Mouse (Mus musculus) gastrocnemius, adult 8-10 months (tissue): ENCODE results near the gene Sun1. TPM values are rescaled to one million over a fixed set of nuclear protein-coding genes. Genes with fewer than 3 reads are reported as not detected.

Experiments
- DNase-seq, 2 experiments: peaks; one replicate each; pipeline ENCODE4 v3.0.0; 2022; ENCODE audit warnings: low spot score in 2 of 2
- total RNA-seq, 4 experiments: library from RNA; stranded (reverse); gene quantifications; 2 replicates each; pipeline ENCODE4 v1.2.4; 2022

The Sun1 gene
- 10 to 100 TPM; 33.7 to 44.4 (median 41.2) TPM for total RNA-seq

DNA sequence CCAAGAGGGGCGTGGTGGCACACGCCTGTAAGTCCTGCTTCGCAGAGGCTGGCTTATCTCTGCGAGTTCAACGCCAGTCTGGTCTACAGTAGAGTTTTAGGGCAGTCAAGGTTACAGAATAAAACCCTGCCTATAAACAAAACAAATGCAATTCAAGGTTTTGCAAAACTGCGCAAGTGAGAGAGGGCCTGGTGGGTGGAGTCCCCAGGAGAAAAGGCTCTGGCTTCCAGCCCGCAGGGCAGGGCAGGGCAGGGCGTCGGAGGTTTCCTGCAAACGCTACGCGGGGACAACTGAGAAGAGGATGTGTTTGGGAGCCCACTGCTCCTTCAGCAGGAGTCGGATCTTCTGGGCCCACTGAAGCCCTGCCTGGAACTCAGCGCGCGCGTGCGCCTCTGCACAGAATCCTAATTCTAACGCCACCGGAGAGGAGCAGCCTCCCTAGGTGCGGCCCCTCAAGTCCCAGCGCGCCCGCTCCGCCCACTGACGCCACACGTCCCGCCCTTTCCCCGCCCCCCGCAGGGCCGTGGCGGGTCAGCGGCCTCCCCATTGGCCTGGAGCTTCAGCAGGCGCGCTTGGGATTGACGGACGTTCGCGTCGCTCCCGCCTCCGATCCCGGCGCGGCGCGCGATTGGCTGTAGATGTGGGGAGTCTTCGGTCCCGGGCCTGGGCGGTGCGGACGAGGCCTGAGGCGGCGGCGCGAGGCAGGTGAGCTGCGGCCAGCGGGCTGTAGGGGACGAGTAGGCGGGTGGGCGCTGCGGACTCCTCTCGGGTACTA, at the start of gene Sun1:
Gene Sun1 (plus strand): TSS at position 643 of the 775 bp plus-strand sequence.
- DNase-seq, result peak; percentile 97

- DNase-seq, result no peak
These were observed 39.5 kb upstream of the Sun1 start for GRCm38 (mm10) chr5:139160899-139161298.

GRCm38 (mm10) chr5:139161632-139162031, 38.8 kb upstream of the Sun1 start:
- DNase-seq, result no peak

DNA sequence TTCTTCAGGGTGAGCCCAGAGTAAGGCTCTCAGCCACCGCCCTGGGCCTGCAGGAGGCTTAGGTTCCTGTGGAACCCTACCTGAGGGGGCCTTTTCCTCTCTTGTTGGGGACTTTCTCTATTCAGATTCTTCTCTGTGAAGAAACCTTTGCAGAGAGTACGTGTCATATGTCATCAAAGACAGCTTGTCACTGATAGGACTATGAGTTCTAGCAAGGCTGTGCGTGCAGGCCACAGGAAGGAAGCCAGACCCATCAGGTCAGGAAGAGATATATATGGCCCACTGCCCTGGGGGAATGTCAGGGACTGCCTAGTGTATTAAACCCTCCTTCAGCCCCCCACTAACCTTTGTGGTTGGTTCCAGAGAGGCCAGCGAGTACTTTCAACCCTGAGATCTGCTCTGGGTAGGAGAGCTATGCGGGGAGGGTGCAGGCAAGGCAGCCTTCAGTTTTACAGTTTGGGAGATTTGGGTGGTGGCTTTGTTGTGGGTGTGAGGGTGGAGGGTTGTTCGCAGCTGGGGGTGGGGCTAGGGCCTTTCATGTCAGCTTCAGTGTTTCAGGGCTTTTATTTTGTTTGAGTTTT, 33.6 kb upstream of the Sun1 start:
- DNase-seq, result no peak

- no peak for DNase-seq
These were observed 32.9 kb upstream of the Sun1 start for GRCm38 (mm10) chr5:139167548-139167947.

DNA sequence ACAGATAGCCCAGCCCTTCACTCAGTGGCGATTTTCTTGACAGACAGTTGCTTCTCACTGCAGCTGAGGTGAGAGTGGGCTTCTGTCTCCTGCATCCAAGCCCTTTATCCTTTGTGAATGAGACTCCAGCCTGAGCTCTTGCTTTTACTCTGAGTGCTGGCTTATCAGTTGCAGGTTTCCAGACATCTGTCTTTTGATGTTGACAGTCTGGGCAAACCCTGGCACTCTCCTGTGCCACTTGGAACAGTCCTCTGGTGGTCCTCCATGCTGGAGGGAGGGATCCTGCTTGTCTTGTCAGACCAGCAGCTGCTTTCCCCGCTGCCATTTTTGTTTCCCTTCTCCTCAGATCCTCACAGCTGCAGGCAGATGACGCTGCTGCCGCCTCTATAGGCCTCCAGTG, 28.5 kb upstream of the Sun1 start:
- no peak for DNase-seq

DNA sequence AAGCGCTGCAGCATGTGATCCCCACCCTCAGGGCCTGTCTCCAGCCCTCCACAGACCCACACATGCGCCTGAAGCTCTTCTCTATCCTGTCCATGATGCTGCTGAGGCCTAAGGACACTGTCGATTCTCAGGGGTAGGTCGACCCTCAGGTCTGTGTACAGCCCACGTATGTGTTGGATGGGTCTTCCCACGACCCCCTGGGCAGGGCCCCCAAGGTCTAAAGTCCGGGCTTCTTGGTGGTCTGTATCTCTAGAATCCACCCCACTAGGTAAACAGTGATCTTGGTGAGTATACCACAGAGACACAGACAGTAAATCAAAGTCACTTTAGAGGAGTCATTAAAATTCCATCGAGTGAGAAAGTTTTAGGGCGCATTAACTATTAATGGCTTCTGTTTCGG, 26.3 kb upstream of the Sun1 start:
- DNase-seq, result no peak

DNA sequence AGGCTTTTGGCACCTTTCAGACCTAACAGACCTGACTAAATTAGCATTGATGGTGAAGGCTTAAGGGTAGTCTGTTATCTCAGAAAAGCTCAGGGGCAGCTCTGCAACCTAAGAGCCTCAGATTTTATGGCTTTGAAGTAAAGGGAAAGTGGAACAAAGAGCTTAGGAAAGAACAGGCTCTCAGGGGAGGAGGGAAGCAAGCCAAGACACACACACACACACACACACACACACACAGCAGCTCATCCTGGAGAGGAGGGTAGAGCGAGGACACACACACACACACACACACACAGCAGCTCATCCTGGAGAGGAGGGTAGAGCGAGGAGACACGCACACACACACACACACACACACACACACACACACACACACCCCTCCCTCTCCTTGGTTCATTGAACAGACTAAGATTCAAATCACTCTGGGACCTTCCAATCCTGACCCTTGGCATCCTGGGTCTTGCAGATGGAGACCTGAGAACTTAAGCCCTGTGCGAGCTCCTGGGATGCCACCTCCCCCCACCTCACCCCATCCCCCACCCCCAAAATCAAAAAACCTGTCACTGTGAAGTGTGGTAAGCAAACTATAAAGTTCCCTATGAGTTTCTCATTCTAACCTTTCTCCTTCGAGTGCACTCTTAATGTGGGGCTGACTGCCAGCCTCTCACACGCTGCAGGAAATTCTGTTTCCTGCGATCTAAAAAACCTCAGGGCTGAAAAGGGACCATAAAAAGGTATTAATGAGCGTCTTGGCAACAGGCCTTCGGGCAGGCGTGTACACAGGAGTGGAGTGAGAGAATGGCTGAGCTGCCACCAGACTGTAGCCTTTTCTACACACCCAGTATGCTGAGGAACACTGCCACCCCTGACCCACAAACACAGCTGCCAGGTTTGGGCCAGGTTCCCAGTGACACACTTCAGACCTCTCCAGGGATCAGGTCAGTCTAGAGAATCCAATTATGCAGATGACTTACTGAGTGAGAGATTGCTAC, 25.6 kb upstream of the Sun1 start:
- DNase-seq, result peak in 1 of 2 experiments; percentile 20

DNA sequence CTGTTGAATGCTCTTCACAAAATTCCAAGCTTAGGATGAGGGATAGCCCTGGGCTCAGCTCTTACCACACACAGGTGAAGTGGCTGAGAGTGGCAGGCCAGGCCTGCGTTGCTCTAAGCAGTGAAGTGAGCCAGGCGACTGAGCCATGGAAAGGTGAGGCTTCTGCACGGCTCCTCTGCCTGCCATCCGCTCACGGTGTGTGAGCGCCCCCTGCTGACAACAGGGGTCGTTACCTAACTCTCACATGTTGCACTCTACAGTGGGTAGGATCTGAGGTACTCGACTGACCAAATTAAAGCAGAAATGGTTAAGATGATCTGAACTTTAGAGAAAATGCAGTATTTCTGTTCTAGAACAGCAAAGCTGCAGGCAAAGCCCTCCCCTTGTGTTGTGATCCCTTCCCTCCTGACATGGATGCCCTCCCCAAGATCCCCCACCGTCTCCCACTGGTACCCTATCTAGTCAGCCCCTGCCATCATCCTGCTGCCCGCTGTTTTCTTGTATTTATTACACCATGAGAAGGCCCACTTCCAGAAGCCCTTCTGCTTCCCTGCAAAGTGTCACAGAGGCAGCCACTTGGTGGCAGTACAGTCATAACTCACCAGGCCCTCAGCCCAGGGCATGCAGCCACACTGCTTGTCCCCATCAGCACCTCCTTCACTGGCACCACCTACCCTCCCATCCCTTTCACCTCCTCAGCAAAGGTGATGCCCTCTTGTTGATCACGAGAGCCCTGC, 21.4 kb upstream of the Sun1 start:
- peak; percentile 34 to 62 for DNase-seq

DNA sequence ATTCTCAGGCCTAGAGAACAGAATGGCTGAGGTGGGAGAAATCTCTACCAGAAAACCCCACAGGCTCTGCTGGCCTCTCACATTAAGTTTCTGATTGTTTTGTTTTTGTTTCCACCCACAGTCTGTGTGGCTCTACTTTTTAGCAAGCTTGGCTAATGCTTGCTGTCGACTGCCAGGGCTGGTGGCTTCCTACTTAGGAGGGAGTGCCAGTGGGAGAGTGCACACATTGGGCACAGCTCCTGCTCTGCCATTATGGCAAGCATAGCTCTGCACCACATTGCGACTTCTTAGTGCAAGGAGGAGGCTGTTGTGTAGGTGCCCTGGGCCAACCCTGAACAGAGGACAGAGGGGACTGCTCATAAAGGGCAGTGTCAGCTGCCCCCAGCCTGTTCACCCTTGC, 17.3 kb upstream of the Sun1 start:
- DNase-seq, result no peak

DNA sequence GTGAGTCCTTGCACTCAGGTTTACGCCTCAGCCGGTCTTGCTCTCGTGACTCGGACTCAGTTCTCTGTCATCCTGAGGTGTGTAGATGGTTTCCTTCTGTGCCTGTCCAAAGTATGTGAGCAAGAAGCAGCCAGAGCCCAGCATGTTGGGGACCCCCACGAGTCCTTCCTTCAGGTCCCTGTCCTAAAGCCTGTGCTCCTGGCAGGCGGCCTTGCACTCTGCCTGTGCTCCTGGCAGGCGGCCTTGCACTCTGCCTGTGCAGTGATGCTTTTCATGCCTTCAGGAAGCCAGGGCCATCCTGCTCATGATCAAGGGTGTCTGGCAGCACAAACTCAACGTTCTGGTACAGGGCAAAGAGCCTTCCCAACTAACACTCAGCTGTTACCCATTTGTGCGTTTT, 16.8 kb upstream of the Sun1 start:
- DNase-seq, result no peak

DNA sequence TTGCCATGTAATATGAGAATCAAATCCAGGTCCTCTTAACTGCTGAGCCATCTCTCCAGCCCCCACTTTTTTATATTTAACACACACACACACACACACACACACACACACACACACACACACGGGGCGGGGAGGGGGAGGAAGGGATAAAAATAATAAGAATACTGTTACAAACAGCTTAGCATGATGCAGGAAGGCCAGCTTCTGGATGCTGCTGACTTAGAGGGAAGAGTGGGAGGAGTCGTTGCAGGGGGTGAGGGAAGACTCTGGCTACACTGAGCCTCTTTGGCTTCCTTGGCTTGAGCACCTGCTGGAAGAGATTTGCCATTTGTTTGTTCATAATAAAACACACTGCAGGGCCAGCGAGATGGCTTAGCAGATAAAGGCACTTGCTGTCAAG, 15.5 kb upstream of the Sun1 start:
- DNase-seq, result no peak

- DNase-seq, result no peak
These were observed 10.7 kb upstream of the Sun1 start for GRCm38 (mm10) chr5:139189726-139190125.

GRCm38 (mm10) chr5:139190958-139191357, 9.5 kb upstream of the Sun1 start:
- DNase-seq, result no peak

GRCm38 (mm10) chr5:139198779-139199178, 1.7 kb upstream of the Sun1 start:
- no peak for DNase-seq

DNA sequence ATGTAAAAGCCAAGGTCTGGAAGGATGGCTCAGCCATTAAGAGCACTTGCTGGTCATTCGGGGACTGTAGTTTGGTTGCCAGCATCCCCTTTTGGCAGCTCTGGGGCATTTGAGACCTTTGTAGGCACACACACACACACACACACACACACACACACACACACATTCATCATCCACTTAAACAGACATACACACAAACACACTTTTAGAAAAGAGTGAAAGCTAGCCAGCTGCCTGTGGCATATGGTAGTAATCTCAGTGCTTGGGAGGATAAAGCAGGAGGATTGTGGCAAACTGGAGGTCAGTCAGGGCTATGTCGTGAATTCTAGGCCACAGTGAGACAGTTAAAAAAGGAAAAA, 822 bp upstream of the Sun1 start:
- no peak for DNase-seq

- DNase-seq, result no peak
These were observed 533 bp downstream of the Sun1 start for GRCm38 (mm10) chr5:139200770-139201569.

DNA sequence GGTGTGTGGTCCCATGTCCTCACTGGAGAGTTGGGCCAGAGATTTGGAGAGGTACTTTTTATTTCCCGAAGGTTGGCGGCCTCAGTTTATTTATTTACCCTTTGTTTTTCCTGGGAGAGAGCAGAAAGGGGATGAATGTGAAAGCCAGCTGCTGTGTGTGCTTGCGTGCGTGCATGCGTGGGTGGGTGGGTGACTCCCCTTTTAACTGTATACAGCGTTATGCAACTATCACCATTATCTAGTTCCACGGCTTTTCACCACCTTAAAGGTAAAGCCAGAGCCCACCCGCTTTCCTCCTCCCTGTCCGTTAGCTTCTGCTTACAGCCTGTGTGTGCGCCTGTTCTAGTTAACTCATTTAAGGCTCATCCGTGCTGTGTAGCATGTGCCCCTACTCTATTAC, 1.7 kb downstream of the Sun1 start:
- no peak for DNase-seq

DNA sequence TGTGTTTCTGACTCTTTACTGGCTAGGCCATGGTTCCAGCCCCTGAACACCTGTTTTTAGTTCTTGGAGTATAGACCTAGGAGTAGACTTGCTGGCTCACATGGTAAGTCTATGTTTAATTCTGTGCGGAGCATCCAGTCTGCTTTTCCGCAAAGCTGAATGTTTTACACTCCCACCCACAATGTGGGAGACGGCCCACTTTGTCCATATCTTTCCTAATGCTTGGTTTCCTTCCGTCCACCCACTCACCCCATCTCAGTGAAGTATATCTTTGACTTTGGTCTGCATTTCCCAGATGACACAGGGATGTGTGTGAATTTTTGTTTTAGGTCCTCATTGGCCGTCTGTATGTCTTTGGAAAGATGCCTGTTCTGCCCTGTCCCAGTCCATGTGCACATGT, 2.9 kb downstream of the Sun1 start:
- DNase-seq, result no peak

DNA sequence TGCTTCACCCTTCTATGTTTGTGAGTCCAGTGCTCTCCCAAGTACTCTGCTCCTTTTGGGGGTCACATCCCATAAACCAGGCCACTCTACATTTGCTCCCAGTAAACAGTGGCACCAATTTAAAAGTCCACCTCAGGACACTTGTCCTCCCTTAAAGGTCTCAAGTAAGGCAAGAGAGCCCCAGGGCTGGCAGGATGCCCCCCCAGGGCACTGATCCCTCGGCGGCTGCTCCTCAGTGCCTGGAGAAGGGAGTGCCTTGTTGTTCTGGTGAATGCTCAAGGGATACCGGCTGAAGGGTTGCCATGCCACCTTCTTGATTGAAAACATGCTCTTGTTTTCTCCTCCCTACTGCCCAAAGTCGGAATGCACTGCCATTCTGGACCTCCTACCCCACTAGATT, 5.6 kb downstream of the Sun1 start:
- DNase-seq, result peak; percentile 48 to 73

DNA sequence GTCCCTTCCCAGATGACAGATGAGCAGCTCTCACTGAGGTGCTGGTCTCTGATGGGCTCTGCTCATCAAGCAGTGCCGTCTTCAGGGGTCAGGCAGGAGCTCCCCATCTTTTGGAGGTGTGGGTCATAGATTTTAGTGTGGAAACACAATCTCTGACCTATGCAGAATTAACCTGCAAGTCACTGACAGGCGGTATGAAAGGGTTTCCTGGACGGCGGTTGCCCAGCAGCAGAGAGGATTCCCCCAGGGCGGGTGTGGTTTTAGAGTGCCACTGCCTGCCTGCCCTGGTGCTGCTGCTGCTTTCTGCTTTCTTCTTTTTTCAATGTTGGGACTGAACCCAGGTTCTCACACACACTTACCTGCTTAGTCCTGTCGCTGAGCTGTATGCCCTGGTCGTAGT, 6.1 kb downstream of the Sun1 start:
- DNase-seq, result no peak
